Mouse (Mus musculus): ENCODE results near the gene Aqp7. TPM values are rescaled to one million over a fixed set of nuclear protein-coding genes. Genes with fewer than 3 reads are reported as not detected.

Gene Aqp7
- 0.18 TPM for polyA plus RNA-seq (2015; fragmentation: Illumina TruSeq; extraction: RNeasy Lipid Tissue Mini Kit (QIAGEN cat#74804); ENCODE audit: insufficient read depth, low replicate concordance)

DNA sequence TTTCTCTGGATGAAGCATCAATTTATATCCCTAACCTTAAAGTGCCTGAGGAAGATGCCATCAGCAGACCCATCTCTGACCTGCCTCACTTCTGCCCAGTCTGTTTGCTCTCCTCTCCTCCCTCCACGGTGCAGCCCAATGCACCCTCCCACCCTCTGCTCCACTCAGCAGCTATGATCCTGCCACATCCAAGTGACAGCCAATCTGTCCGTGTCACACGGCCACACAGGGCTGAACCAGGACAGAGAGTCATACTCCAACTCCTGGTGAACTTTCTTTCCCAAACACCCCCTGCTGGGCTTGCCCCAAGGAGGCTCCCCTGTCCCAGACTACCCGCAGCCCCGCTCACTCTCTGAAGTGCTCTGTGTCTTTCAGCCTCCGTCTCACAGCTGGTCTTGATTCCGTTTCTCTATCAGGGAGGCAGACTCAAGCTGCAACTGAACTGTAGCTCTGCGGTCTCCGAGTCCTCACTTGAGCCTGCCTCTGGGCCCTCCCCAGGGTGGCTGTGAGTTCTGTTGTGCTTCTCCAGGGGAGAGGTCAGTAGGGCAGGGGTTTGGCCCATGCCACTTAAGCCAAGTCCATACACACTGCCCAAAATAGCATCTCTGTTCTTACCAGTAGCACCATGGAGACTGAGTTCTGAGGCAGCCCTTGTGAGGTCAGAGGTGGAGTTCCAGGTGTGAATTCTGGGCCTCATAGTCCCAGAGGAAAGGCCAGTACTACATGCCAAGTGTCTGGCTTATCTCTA, at the start of gene Aqp7:
Aqp7 (minus strand) TSS at position 616 of the 748 bp plus-strand sequence.

Other genes starting within 250 kb of the Aqp7 start
- gene B4galt1, start 194.1 kb downstream of the Aqp7 start, polyA plus RNA-seq (2015; fragmentation: Illumina TruSeq; extraction: RNeasy Lipid Tissue Mini Kit (QIAGEN cat#74804); ENCODE audit: insufficient read depth, low replicate concordance), result 69.1 TPM
- gene Spink4, start 128.1 kb downstream of the Aqp7 start, polyA plus RNA-seq (2015; fragmentation: Illumina TruSeq; extraction: RNeasy Lipid Tissue Mini Kit (QIAGEN cat#74804); ENCODE audit: insufficient read depth, low replicate concordance), result not detected
- gene Bag1, start 99.8 kb downstream of the Aqp7 start, polyA plus RNA-seq (2015; fragmentation: Illumina TruSeq; extraction: RNeasy Lipid Tissue Mini Kit (QIAGEN cat#74804); ENCODE audit: insufficient read depth, low replicate concordance), result 119 TPM
- 102 TPM for gene Chmp5, start 99.7 kb downstream of the Aqp7 start, polyA plus RNA-seq (2015; fragmentation: Illumina TruSeq; extraction: RNeasy Lipid Tissue Mini Kit (QIAGEN cat#74804); ENCODE audit: insufficient read depth, low replicate concordance)
- 109 TPM for gene Nfx1, start 77.2 kb downstream of the Aqp7 start, polyA plus RNA-seq (2015; fragmentation: Illumina TruSeq; extraction: RNeasy Lipid Tissue Mini Kit (QIAGEN cat#74804); ENCODE audit: insufficient read depth, low replicate concordance)
- 1.0 TPM for gene Aqp3, start 50.0 kb upstream of the Aqp7 start, polyA plus RNA-seq (2015; fragmentation: Illumina TruSeq; extraction: RNeasy Lipid Tissue Mini Kit (QIAGEN cat#74804); ENCODE audit: insufficient read depth, low replicate concordance)
- 11.7 TPM for gene Nol6, start 76.3 kb upstream of the Aqp7 start, polyA plus RNA-seq (2015; fragmentation: Illumina TruSeq; extraction: RNeasy Lipid Tissue Mini Kit (QIAGEN cat#74804); ENCODE audit: insufficient read depth, low replicate concordance)
- gene Ube2r2, start 87.6 kb upstream of the Aqp7 start, polyA plus RNA-seq (2015; fragmentation: Illumina TruSeq; extraction: RNeasy Lipid Tissue Mini Kit (QIAGEN cat#74804); ENCODE audit: insufficient read depth, low replicate concordance), result 209 TPM
- 28.3 TPM for gene Ubap2, start 227.0 kb upstream of the Aqp7 start, polyA plus RNA-seq (2015; fragmentation: Illumina TruSeq; extraction: RNeasy Lipid Tissue Mini Kit (QIAGEN cat#74804); ENCODE audit: insufficient read depth, low replicate concordance)

Measured in spleen, adult 10 weeks (tissue).